ENCODE assay signal across 9 mouse cellular contexts in genomic region chr10:56486584-56486983, GRCm38 (mm10).
DNase-seq lines count a peak whose midpoint lies in the region; ATAC-seq lines count a peak whose summit lies in the region.
"Had no signal": no experiment of that assay in that cellular context is flagged by ENCODE, and none has a peak within 500 bp of the region (broad histone marks: within the 10 kb centered on the region; RNA-seq: fewer than 3 reads in every experiment).

No protein-coding gene starts in this region.

- no peak for DNase-seq in kidney, postnatal 25 days
- peak; percentile 68 for DNase-seq in brain, adult 2 months (ENCODE audit: low read depth, low spot score)
- peak; percentile 28 to 44 for DNase-seq in heart, postnatal 10 days
- no peak for DNase-seq in forebrain, embryonic 14.5 days (ENCODE audit: low spot score)
- no peak for DNase-seq in cerebellum, adult 8-10 months
- no peak for DNase-seq in spleen, postnatal 10 days (ENCODE audit: low spot score in 2 of 2)

- no peaks in the 10 kb centered on the region for H3K27me3 ChIP-seq in kidney, embryonic 15.5 days
- no peaks in the 10 kb centered on the region for H3K27me3 ChIP-seq in stomach, embryonic 14.5 days (ENCODE audit: control insufficient read depth, insufficient read depth, low read length)
- H3K27me3 ChIP-seq in forebrain, embryonic 14.5 days (replicated peaks; ENCODE audit: control insufficient read depth, insufficient read depth, low read length): no peaks in the 10 kb centered on the region
- H3K27me3 ChIP-seq: heart, embryonic 13.5 days had no signal

- no peak overlapping the region for H3K9ac ChIP-seq in kidney, embryonic 15.5 days
- H3K9ac ChIP-seq in stomach, embryonic 14.5 days (replicated peaks; ENCODE audit: low read depth, low read length): no peak overlapping the region
- H3K9ac ChIP-seq in forebrain, embryonic 14.5 days (ENCODE audit: low read length): no peak overlapping the region
- H3K9ac ChIP-seq: heart, embryonic 13.5 days had no signal

- ATAC-seq in kidney, embryonic 15.5 days (replicated peaks; ENCODE audit: low FRiP score): peak; percentile 71; the same call in 1 of the 2 replicates
- 0 out of 2 replicates have a peak, but pooled peaks have one; percentile 67 for ATAC-seq in stomach, embryonic 14.5 days (ENCODE audit: insufficient number of reproducible peaks, insufficient read depth, low FRiP score, low read depth)
- ATAC-seq in forebrain, embryonic 14.5 days: no peak

- H3K4me1 ChIP-seq in kidney, embryonic 15.5 days: no peaks in the 10 kb centered on the region
- no peaks in the 10 kb centered on the region for H3K4me1 ChIP-seq in stomach, embryonic 14.5 days (ENCODE audit: control insufficient read depth, insufficient read depth, low read length)
- H3K4me1 ChIP-seq in forebrain, embryonic 14.5 days (ENCODE audit: control insufficient read depth, insufficient read depth, low read length): peaks cover 2% of the 10 kb centered on the region; the same call in 1 of the 2 replicates

- H3K27ac ChIP-seq in kidney, embryonic 15.5 days: no peak overlapping the region
- no peak overlapping the region for H3K27ac ChIP-seq in stomach, embryonic 14.5 days (ENCODE audit: low read length)
- H3K27ac ChIP-seq in forebrain, embryonic 14.5 days (ENCODE audit: low read depth, low read length): no peak overlapping the region
- H3K27ac ChIP-seq: heart, embryonic 13.5 days had no signal

- no peaks in the 10 kb centered on the region for H3K9me3 ChIP-seq in kidney, embryonic 15.5 days (replicated peaks)
- H3K9me3 ChIP-seq in stomach, embryonic 14.5 days (ENCODE audit: control insufficient read depth, low read depth, low read length): no peaks in the 10 kb centered on the region
- no peaks in the 10 kb centered on the region for H3K9me3 ChIP-seq in forebrain, embryonic 14.5 days (replicated peaks; ENCODE audit: control insufficient read depth, low read length)
- H3K9me3 ChIP-seq: heart, embryonic 13.5 days had no signal

- intact Hi-C loops in heart, postnatal 10 days (cut with DNase I): no loop called here

- H3K4me3 ChIP-seq in kidney, embryonic 15.5 days (replicated peaks): no peak overlapping the region
- H3K4me3 ChIP-seq in stomach, embryonic 14.5 days (ENCODE audit: low read depth, low read length): no peak overlapping the region
- H3K4me3 ChIP-seq in forebrain, embryonic 14.5 days (ENCODE audit: low read depth, low read length): no peak overlapping the region
- H3K4me3 ChIP-seq: heart, embryonic 13.5 days had no signal

- 30% methylated on average over 6 of the region's 6 CpGs for WGBS in kidney, embryonic 15.5 days
- 46% methylated on average over 6 of the region's 6 CpGs for WGBS in stomach, embryonic 14.5 days
- WGBS in forebrain, embryonic 14.5 days: 82% methylated on average over 6 of the region's 6 CpGs

- no peak overlapping the region for H3K4me2 ChIP-seq in kidney, embryonic 15.5 days
- no peak overlapping the region for H3K4me2 ChIP-seq in stomach, embryonic 14.5 days (replicated peaks; ENCODE audit: low read depth, low read length)
- H3K4me2 ChIP-seq in forebrain, embryonic 14.5 days (ENCODE audit: low read length): no peak overlapping the region
- H3K4me2 ChIP-seq: heart, embryonic 13.5 days had no signal

- no peaks in the 10 kb centered on the region for H3K36me3 ChIP-seq in kidney, embryonic 15.5 days
- no peaks in the 10 kb centered on the region for H3K36me3 ChIP-seq in stomach, embryonic 14.5 days (ENCODE audit: control insufficient read depth, insufficient read depth, low read length)
- no peaks in the 10 kb centered on the region for H3K36me3 ChIP-seq in forebrain, embryonic 14.5 days (ENCODE audit: control insufficient read depth, insufficient read depth, low read length)
- H3K36me3 ChIP-seq: heart, embryonic 13.5 days had no signal

Comparison
In these comparisons a context has a peak if more than half of its experiments do, and no peak if none do; other contexts are left out.
1. DNase-seq: peak in brain, adult 2 months (single experiment) and heart, postnatal 10 days (2 of 2); none in kidney, postnatal 25 days (0 of 2), forebrain, embryonic 14.5 days (single experiment), cerebellum, adult 8-10 months (single experiment) and spleen, postnatal 10 days (0 of 2).